Mouse (Mus musculus) WW6 (cell line): Measurements from ENCODE around the gene Hemk1.

Experiments
- DNase-seq: peaks from one replicate; pipeline ENCODE4 v3.0.0-alpha.2; 2013; ENCODE audit warnings: low read depth, low spot score

The Hemk1 gene

GRCm38 (mm10) chr9:107343146-107343943, 5.2 kb upstream of the Hemk1 start:
- DNase-seq: no peak

GRCm38 (mm10) chr9:107342201-107342709, 4.1 kb upstream of the Hemk1 start:
- no peak for DNase-seq

GRCm38 (mm10) chr9:107340911-107341645, 2.9 kb upstream of the Hemk1 start:
- DNase-seq: no peak

GRCm38 (mm10) chr9:107340267-107340859, 2.2 kb upstream of the Hemk1 start, which contains the start of gene 6430571L13Rik:
6430571L13Rik (plus strand) TSS chr9:107340602.
- DNase-seq: peak; percentile 80

GRCm38 (mm10) chr9:107336386-107336785, 1.8 kb downstream of the Hemk1 start:
- DNase-seq: no peak

- DNase-seq: peak; percentile 31
Observed at GRCm38 (mm10) chr9:107335909-107336308, 2.2 kb downstream of the Hemk1 start.

GRCm38 (mm10) chr9:107335046-107335445, 3.1 kb downstream of the Hemk1 start:
- DNase-seq: no peak

- no peak for DNase-seq
Observed at GRCm38 (mm10) chr9:107334356-107334755, 3.8 kb downstream of the Hemk1 start.

- no peak for DNase-seq
Observed at GRCm38 (mm10) chr9:107333686-107334085, 4.5 kb downstream of the Hemk1 start.

- DNase-seq: no peak
Observed at GRCm38 (mm10) chr9:107330791-107331190, 7.4 kb downstream of the Hemk1 start.

GRCm38 (mm10) chr9:107327879-107328620, 10.1 kb downstream of the Hemk1 start:
- DNase-seq: no peak

GRCm38 (mm10) chr9:107325904-107326303, 12.2 kb downstream of the Hemk1 start:
- no peak for DNase-seq

- no peak for DNase-seq
Observed at GRCm38 (mm10) chr9:107324799-107325561, 13.2 kb downstream of the Hemk1 start.

GRCm38 (mm10) chr9:107323558-107323957, 14.6 kb downstream of the Hemk1 start:
- DNase-seq: no peak

GRCm38 (mm10) chr9:107322461-107323050, 15.6 kb downstream of the Hemk1 start:
- no peak for DNase-seq

- no peak for DNase-seq
Observed at GRCm38 (mm10) chr9:107315791-107316190, 22.4 kb downstream of the Hemk1 start.

- DNase-seq: no peak
Observed at GRCm38 (mm10) chr9:107313926-107314325, 24.2 kb downstream of the Hemk1 start.

GRCm38 (mm10) chr9:107312811-107313584, 25.2 kb downstream of the Hemk1 start:
- no peak for DNase-seq

GRCm38 (mm10) chr9:107309600-107309999, 28.6 kb downstream of the Hemk1 start:
- no peak for DNase-seq

- DNase-seq: no peak
Observed at GRCm38 (mm10) chr9:107309171-107309570, 29.0 kb downstream of the Hemk1 start.
